Comparison of ENCODE assay signal across 30 mouse cellular contexts in genomic region chr16:66201406-66201805, GRCm38 (mm10).
"Had no signal": no experiment of that assay in that cellular context is flagged by ENCODE, and none has a peak within 500 bp of the region (broad histone marks: within the 10 kb centered on the region; RNA-seq: fewer than 3 reads in every experiment).

No protein-coding gene starts in this region.

- H3K36me3 ChIP-seq: limb, embryonic 10.5 days; limb, embryonic 12.5 days; limb, embryonic 13.5 days; limb, embryonic 15.5 days; liver, embryonic 12.5 days; liver, embryonic 13.5 days; liver, embryonic 15.5 days; lung, embryonic 15.5 days; midbrain, embryonic 10.5 days; midbrain, embryonic 12.5 days; midbrain, embryonic 13.5 days; midbrain, embryonic 15.5 days; neural tube, embryonic 12.5 days had no signal

- H3K4me3 ChIP-seq: limb, embryonic 10.5 days; limb, embryonic 12.5 days; limb, embryonic 13.5 days; limb, embryonic 15.5 days; liver, embryonic 12.5 days; liver, embryonic 13.5 days; liver, embryonic 15.5 days; lung, embryonic 15.5 days; megakaryocyte, embryonic 14.5 days; midbrain, embryonic 10.5 days; midbrain, embryonic 12.5 days; midbrain, embryonic 13.5 days; midbrain, embryonic 15.5 days; myocyte; neural tube, embryonic 12.5 days had no signal

- DNase-seq: left cerebral cortex, postnatal 4 days; liver; liver, embryonic 13.5 days; liver, postnatal 0 days; lung, adult 18-20 months; lung, adult 2 months; lung, embryonic 14.5 days; lung, postnatal 10 days; lung, postnatal 14 days; lung, postnatal 36 days; lung, postnatal 4 days; midbrain, embryonic 14.5 days had no signal

- ATAC-seq: liver, embryonic 12.5 days; liver, postnatal 0 days; lung, postnatal 0 days; midbrain, embryonic 13.5 days; midbrain, embryonic 15.5 days had no signal

- H3K4me2 ChIP-seq: limb, embryonic 12.5 days; limb, embryonic 13.5 days; limb, embryonic 15.5 days; liver, embryonic 11.5 days; liver, embryonic 12.5 days; liver, embryonic 13.5 days; liver, embryonic 15.5 days; lung, embryonic 14.5 days; lung, embryonic 15.5 days; midbrain, embryonic 12.5 days; midbrain, embryonic 13.5 days; midbrain, embryonic 15.5 days; neural tube, embryonic 12.5 days had no signal

- H3K27me3 ChIP-seq: limb, embryonic 12.5 days; limb, embryonic 13.5 days; limb, embryonic 15.5 days; liver, embryonic 12.5 days; liver, embryonic 13.5 days; liver, embryonic 15.5 days; lung, embryonic 15.5 days; megakaryocyte, embryonic 14.5 days; midbrain, embryonic 12.5 days; midbrain, embryonic 13.5 days; midbrain, embryonic 15.5 days; neural tube, embryonic 12.5 days had no signal

- H3K27ac ChIP-seq: limb, embryonic 10.5 days; limb, embryonic 12.5 days; limb, embryonic 13.5 days; limb, embryonic 15.5 days; liver, embryonic 12.5 days; liver, embryonic 13.5 days; liver, embryonic 14.5 days; liver, embryonic 15.5 days; lung, embryonic 15.5 days; macrophage; midbrain, embryonic 10.5 days; midbrain, embryonic 12.5 days; midbrain, embryonic 13.5 days; midbrain, embryonic 15.5 days; neural tube, embryonic 12.5 days had no signal

- H3K4me1 ChIP-seq: limb, embryonic 10.5 days; limb, embryonic 12.5 days; limb, embryonic 13.5 days; limb, embryonic 15.5 days; liver, embryonic 12.5 days; liver, embryonic 13.5 days; liver, embryonic 15.5 days; lung, embryonic 15.5 days; megakaryocyte, embryonic 14.5 days; midbrain, embryonic 10.5 days; midbrain, embryonic 12.5 days; midbrain, embryonic 13.5 days; midbrain, embryonic 15.5 days; neural tube, embryonic 12.5 days had no signal

- H3K9me3 ChIP-seq: limb, embryonic 10.5 days; limb, embryonic 12.5 days; limb, embryonic 13.5 days; limb, embryonic 15.5 days; liver, embryonic 12.5 days; liver, embryonic 13.5 days; liver, embryonic 15.5 days; lung, embryonic 15.5 days; midbrain, embryonic 10.5 days; midbrain, embryonic 12.5 days; midbrain, embryonic 13.5 days; midbrain, embryonic 15.5 days; neural tube, embryonic 12.5 days had no signal

- H3K9ac ChIP-seq: limb, embryonic 12.5 days; limb, embryonic 13.5 days; limb, embryonic 15.5 days; liver, embryonic 12.5 days; liver, embryonic 13.5 days; liver, embryonic 14.5 days; liver, embryonic 15.5 days; liver, postnatal 0 days; lung, embryonic 14.5 days; lung, embryonic 15.5 days; midbrain, embryonic 12.5 days; midbrain, embryonic 13.5 days; midbrain, embryonic 15.5 days; neural tube, embryonic 12.5 days had no signal
